Mouse (Mus musculus) CD8-positive naive resting alpha-beta T cell, adult 2 months (primary cell): Measurements from ENCODE around the gene Zfp352.
"Not testable (repeated sequence)": the region's sequence is repeated elsewhere in the genome, so short reads cannot be mapped to it uniquely, and the experiment has no call there.

ENCODE experiments used
- DNase-seq, 2 experiments: peaks; one replicate each; pipeline ENCODE4 v3.0.0; 2022; ENCODE audit warnings: low read depth in 2 of 2, low spot score in 2 of 2

Gene Zfp352

GRCm38 (mm10) chr4:90218520-90218919 lies at the start of gene Zfp352:
Gene Zfp352, plus strand, starts transcription at chr4:90218820.
- DNase-seq = no peak

GRCm38 (mm10) chr4:90170890-90171483 lies 47.6 kb upstream of the Zfp352 start:
- DNase-seq = no peak

GRCm38 (mm10) chr4:90174036-90174435 lies 44.6 kb upstream of the Zfp352 start:
- DNase-seq = no peak

GRCm38 (mm10) chr4:90203421-90203820 lies 15.2 kb upstream of the Zfp352 start:
- no peak for DNase-seq

GRCm38 (mm10) chr4:90211475-90211874 lies 7.1 kb upstream of the Zfp352 start:
- no peak for DNase-seq

GRCm38 (mm10) chr4:90212076-90212475 lies 6.5 kb upstream of the Zfp352 start:
- no peak for DNase-seq

- not testable (repeated sequence) for DNase-seq
These were observed 17.0 kb downstream of the Zfp352 start for GRCm38 (mm10) chr4:90235646-90236045.

GRCm38 (mm10) chr4:90269781-90270180 lies 51.2 kb downstream of the Zfp352 start:
- DNase-seq = no peak
